Mouse (Mus musculus) kidney, embryonic 14.5 days (tissue): ENCODE data around the gene Tas2r137. TPM values are rescaled to one million over a fixed set of nuclear protein-coding genes. Genes with fewer than 3 reads are reported as not detected.

Experiments used
- ATAC-seq: fragments of 200-750 bp; cut with Nextera tagmentation; 2 replicates; pipeline ENCODE4 v1.8.0; 2017; ENCODE audit warnings: moderate number of reproducible peaks, mild to moderate bottlenecking, moderate TSS enrichment, moderate library complexity; ENCODE audit not compliant: low FRiP score, low TSS enrichment
- H3K27ac ChIP-seq: fragments of 300-500 bp; sonication (generic); 2 replicates; pipeline ENCODE4 v1.5.1; 2014; ENCODE audit warnings: low read depth, mild to moderate bottlenecking, low read length, moderate library complexity, mixed read lengths
- H3K27me3 ChIP-seq: fragments of 300-500 bp; sonication (generic); 2 replicates; pipeline ENCODE4 v1.6.1; 2014; ENCODE audit warnings: mild to moderate bottlenecking, low read length; ENCODE audit not compliant: control insufficient read depth, insufficient read depth
- H3K36me3 ChIP-seq: fragments of 300-500 bp; sonication (generic); 2 replicates; pipeline ENCODE4 v1.6.1; 2014; ENCODE audit warnings: low read length, mixed read lengths; ENCODE audit not compliant: control insufficient read depth, insufficient read depth
- H3K4me1 ChIP-seq: fragments of 300-500 bp; sonication (generic); 2 replicates; pipeline ENCODE4 v1.6.1; 2014; ENCODE audit warnings: low read length, mixed read lengths; ENCODE audit not compliant: control insufficient read depth, insufficient read depth
- H3K4me2 ChIP-seq: fragments of 300-500 bp; sonication (generic); replicated peaks from 2 replicates; pipeline ENCODE4 v1.6.1; 2014; ENCODE audit warnings: low read depth, mild to moderate bottlenecking, low read length
- H3K4me3 ChIP-seq: fragments of 300-500 bp; sonication (generic); 2 replicates; pipeline ENCODE4 v1.5.1; 2014; ENCODE audit warnings: mild to moderate bottlenecking, low read length
- H3K9ac ChIP-seq: fragments of 300-500 bp; sonication (generic); 2 replicates; pipeline ENCODE4 v1.6.1; 2014; ENCODE audit warnings: low read depth, mild to moderate bottlenecking, low read length, moderate library complexity
- H3K9me3 ChIP-seq: fragments of 300-500 bp; sonication (generic); 2 replicates; pipeline ENCODE4 v1.6.1; 2016; ENCODE audit warnings: low read length; ENCODE audit not compliant: control insufficient read depth
- WGBS: fragments of 180-500 bp; shearing (Covaris S2); extraction: QIAGEN DNeasy Blood & Tissue Kit; methylation state at CpG from one replicate; pipeline ENCODE4 v1.1.7; 2014; 5-methylcytosine and 5-hydroxymethylcytosine counted together
- polyA plus RNA-seq: library from polyadenylated mRNA; unstranded; fragments of >200 nt; fragmentation: Nextera tagmentation; extraction: Ambion mirVana; gene quantifications from 2 replicates; pipeline ENCODE4 v1.2.1, GENCODE M21; 2014

Tas2r137 gene
- not detected in 2 replicates for polyA plus RNA-seq

DNA sequence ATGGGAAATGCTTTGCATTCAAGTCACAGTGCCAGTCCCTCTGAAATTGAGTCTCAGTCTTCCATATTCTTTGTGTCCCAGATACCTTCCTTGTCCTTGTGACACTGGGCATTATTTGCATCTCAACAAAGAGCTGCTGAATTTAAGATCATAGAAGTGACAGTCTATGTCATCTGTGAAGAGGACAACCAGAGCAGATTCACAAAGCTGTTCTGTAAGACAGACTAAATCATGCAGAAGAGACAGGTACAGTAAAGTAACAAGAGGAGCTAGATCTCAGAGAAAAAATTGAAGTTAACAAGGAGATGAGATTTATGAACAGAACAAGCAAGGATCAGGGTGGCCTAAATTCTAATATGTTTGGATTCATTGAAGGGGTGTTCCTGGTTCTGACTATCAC is at the start of gene Tas2r137:
TSS of gene Tas2r137 (plus strand) at position 301 of the 400 bp plus-strand sequence.
- no peak within 1 kb of the TSS for H3K27ac ChIP-seq
- ATAC-seq: no peak
- H3K9me3 ChIP-seq: no peaks in the 10 kb centered on the region
- H3K4me1 ChIP-seq: no peaks in the 10 kb centered on the region
- H3K4me2 ChIP-seq: no peak within 1 kb of the TSS
- H3K36me3 ChIP-seq: peaks cover 3% of the 10 kb centered on the region; the same call in 1 of the 2 replicates
- no peak within 1 kb of the TSS for H3K4me3 ChIP-seq
- H3K9ac ChIP-seq: no peak within 1 kb of the TSS
- H3K27me3 ChIP-seq: no peaks in the 10 kb centered on the region

DNA sequence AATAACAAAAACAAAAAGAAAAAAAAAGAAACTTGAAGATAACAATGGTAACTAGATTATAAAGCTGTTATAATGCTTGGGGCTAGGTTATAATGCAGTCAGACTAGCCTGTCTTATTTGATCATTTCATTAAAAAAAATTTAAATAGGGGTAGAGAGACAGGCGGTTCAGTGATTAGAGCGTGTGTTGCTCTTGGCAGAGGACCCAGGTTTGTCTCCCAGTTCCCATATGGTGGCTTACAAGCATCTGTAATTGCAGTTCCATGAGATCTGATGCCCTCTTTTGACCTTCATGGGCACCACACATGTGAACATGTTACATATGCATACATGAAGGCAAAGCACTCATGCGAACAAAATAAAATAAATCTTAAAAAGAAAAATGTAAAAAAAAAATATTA is 49.8 kb upstream of the Tas2r137 start:
- WGBS: 77% methylated on average over 3 of the region's 3 CpGs
- H3K4me3 ChIP-seq: no peak overlapping the region
- H3K9me3 ChIP-seq: no peaks in the 10 kb centered on the region
- H3K4me1 ChIP-seq: 0 out of 2 replicates have a peak, but pooled peaks cover 3% of the 10 kb centered on the region
- ATAC-seq: no peak
- H3K9ac ChIP-seq: no peak overlapping the region
- no peak overlapping the region for H3K4me2 ChIP-seq
- H3K27ac ChIP-seq: no peak overlapping the region
- no peaks in the 10 kb centered on the region for H3K36me3 ChIP-seq
- H3K27me3 ChIP-seq: no peaks in the 10 kb centered on the region

DNA sequence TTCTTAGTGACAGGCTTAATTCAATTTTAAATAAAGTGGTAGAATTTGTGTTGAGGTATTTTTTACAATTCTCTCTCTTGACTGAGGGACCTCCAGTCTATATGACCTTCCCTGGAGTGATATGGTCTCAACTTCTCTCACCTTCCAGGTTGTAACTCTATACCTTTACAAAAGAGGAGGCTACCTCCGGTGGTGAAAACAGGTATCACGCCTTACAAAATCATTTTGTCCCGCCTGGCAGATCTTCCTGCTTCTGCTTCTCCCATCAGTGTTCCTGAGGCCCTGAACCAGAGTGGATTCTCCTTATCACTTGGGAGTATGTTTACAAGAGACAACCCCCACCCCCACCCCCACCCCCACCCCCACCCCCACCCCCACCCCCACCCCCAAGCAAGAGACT is 49.3 kb upstream of the Tas2r137 start:
- WGBS: 34% methylated on average over 3 of the region's 3 CpGs
- ATAC-seq: no peak

DNA sequence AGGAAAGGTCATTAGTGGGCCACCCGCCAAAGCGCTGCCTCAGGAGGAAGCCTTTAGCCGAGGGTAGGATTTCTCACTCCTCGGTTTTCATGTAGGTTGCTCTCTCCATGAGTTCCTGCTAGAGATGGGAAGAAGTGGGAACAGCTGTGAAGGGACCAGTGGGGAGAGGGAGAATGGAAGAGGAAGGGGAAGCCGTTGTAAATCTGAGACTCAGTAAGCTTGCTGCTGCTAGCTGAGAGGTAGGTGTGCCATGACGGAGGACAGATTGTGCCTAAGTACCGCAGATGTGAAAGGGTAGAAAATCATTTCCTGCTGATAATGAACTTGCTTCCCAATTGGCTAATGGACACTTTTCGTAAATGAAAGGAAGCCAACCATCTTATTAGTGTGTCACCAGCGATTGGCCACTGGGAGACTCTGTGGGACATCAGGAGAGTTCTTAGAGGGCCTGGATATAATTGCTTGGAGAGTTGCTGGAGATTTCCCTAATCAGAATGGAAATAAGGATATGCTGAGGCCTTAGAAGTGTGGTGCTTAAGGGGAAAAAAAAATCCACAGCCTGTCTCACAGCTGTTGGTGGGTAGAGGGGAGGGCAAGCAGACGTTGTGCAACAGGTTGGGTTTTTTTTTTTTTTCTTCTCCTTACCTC is 47.6 kb upstream of the Tas2r137 start:
- Histone ChIP-seq H3K27ac (no peak overlapping the region), H3K4me1 (no peaks in the 10 kb centered on the region), H3K27me3 (no peaks in the 10 kb centered on the region), H3K9me3 (no peaks in the 10 kb centered on the region), H3K36me3 (no peaks in the 10 kb centered on the region), H3K4me2 (no peak overlapping the region), H3K4me3 (no peak overlapping the region), H3K9ac (no peak overlapping the region)
- ATAC-seq: no peak
- 26% methylated on average over 10 of the region's 10 CpGs for WGBS

More for the DNA sequence above, 49.3 kb upstream of the Tas2r137 start:
- H3K4me1 ChIP-seq: no peaks in the 10 kb centered on the region
- H3K4me3 ChIP-seq: no peak overlapping the region
- no peaks in the 10 kb centered on the region for H3K36me3 ChIP-seq
- no peak overlapping the region for H3K9ac ChIP-seq
- no peaks in the 10 kb centered on the region for H3K9me3 ChIP-seq
- H3K27ac ChIP-seq: no peak overlapping the region
- no peak overlapping the region for H3K4me2 ChIP-seq
- H3K27me3 ChIP-seq: no peaks in the 10 kb centered on the region

DNA sequence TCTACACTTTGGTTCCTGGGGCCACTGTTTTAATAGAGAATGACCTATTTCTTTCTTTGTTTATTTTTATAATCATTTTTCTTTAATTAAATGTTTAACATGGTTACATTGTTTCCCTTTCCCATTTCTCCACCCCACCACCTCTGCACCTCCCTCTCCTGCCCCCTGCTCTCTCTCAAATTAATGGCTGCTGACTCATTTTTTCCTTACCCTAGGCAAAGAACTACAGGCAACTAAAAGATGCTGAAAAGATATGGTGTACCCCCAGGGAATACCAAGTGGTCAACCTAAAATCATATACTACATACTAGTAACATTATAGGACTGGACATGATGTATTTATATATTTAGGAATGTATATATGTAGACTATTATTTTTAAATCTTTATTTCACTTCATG is 42.4 kb upstream of the Tas2r137 start:
- no peaks in the 10 kb centered on the region for H3K4me1 ChIP-seq
- H3K27ac ChIP-seq: no peak overlapping the region
- no peaks in the 10 kb centered on the region for H3K9me3 ChIP-seq
- H3K27me3 ChIP-seq: no peaks in the 10 kb centered on the region
- no peak overlapping the region for H3K4me2 ChIP-seq
- no peak overlapping the region for H3K9ac ChIP-seq
- no peaks in the 10 kb centered on the region for H3K36me3 ChIP-seq
- no peak overlapping the region for H3K4me3 ChIP-seq
- no peak for ATAC-seq

DNA sequence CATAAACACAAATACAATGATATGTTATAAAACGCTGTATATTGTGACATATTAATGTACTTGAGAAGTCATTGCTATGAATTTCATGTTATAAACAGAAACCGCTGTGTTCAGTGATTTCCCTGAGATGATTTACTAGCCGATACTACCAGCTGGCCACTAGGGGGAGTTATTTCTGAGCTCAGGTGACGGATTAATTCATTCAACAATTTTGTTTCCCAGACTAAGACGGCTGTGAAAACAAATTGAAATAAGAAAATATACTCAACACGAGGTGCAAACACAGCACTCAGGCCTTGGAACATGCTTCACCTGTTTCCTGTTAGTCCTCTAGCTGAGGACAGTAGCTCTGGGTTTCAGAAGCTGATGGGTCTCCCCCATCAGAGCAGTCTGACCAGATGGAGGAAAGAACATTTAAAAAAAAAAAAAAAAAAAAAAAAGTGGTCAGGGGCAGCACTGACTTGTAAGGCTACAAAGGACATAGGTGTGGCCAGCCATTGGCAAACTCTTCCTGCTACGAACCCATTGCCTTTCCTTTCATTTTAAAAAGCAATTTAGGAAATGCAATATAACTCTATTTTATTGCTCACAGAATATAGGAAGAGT is 36.5 kb upstream of the Tas2r137 start:
- no peak overlapping the region for H3K4me2 ChIP-seq
- WGBS: 24% methylated on average over 7 of the region's 7 CpGs
- H3K27ac ChIP-seq: no peak overlapping the region
- H3K36me3 ChIP-seq: no peaks in the 10 kb centered on the region
- H3K4me1 ChIP-seq: no peaks in the 10 kb centered on the region
- no peaks in the 10 kb centered on the region for H3K9me3 ChIP-seq
- H3K9ac ChIP-seq: no peak overlapping the region
- ATAC-seq: no peak
- no peaks in the 10 kb centered on the region for H3K27me3 ChIP-seq
- no peak overlapping the region for H3K4me3 ChIP-seq

DNA sequence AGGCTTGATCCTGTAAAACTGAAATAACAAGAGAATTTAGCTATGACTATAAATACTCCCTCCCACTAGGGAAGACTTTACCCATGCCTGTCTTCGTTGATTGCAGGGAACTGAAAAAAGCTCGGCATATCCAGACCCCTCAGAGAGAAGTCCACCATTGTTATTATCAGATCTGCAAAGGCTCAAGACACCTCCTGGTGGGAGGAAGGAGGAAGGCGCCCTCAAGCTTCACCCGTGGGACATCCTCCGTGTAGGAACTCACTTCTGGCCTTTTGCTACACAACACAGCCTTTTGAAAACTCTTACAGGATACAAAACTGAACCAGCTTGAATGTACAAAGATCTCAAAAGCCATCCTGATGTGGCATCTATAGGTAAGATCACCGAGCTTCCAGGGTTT is 25.3 kb upstream of the Tas2r137 start:
- no peak overlapping the region for H3K9ac ChIP-seq
- no peak overlapping the region for H3K27ac ChIP-seq
- H3K4me3 ChIP-seq: no peak overlapping the region
- H3K36me3 ChIP-seq: no peaks in the 10 kb centered on the region
- no peaks in the 10 kb centered on the region for H3K4me1 ChIP-seq
- H3K27me3 ChIP-seq: no peaks in the 10 kb centered on the region
- H3K9me3 ChIP-seq: no peaks in the 10 kb centered on the region
- no peak overlapping the region for H3K4me2 ChIP-seq
- 51% methylated on average over 6 of the region's 6 CpGs for WGBS
- no peak for ATAC-seq

DNA sequence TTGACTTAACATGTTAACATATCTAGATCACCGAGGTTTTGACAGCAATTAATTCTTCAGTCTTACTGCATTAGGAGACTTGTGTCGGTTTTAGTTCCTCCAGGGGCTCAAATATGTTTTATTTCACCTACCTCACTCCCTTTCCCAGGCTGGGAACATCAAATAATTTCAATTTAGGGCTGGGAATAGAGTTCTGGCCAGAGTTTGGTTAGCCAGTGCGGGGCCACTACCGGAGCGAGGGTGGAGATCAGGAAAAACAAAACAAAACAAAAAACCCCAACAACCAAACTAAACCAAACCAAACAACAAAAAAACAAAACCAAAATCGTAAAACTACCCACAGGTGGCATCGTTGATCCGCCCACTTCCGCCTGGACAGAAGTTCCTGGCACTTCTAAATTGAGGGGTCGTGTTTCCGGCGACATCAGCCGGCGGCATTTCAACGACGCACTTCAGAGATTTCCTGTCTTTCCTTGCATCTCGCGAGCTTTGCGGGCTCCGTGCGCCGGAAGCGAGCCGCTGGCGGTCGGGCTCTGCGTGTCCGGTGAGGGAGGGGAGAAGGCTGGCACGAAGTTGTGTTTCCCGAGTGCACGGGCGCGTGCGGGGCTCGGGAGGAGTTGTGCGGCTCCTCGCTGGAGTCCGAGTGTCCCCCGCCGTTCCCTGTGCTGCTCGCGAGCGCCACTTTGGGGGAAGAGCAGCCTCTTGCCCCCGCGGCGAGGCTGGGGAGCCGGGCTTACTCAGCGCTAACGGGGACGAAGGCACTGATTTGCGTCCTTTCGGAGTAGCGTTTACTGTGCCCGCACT is 19.9 kb upstream of the Tas2r137 start, which contains the start of gene Ssbp1:
TSS of gene Ssbp1 (plus strand) at position 437 of the 804 bp plus-strand sequence.
- H3K27me3 ChIP-seq: no peaks in the 10 kb centered on the region
- peaks cover 5% of the 10 kb centered on the region; the same call in 1 of the 2 replicates for H3K4me1 ChIP-seq
- peak within 1 kb of the TSS; percentile 93 for H3K27ac ChIP-seq
- peaks cover 28% of the 10 kb centered on the region for H3K36me3 ChIP-seq
- peak within 1 kb of the TSS; percentile 73 for H3K4me2 ChIP-seq
- peak within 1 kb of the TSS; percentile 67 for H3K4me3 ChIP-seq
- H3K9me3 ChIP-seq: no peaks in the 10 kb centered on the region
- ATAC-seq: peak; percentile 98
- WGBS: under 1% methylated on average over 54 of the region's 54 CpGs
- peak within 1 kb of the TSS; percentile 92 for H3K9ac ChIP-seq

DNA sequence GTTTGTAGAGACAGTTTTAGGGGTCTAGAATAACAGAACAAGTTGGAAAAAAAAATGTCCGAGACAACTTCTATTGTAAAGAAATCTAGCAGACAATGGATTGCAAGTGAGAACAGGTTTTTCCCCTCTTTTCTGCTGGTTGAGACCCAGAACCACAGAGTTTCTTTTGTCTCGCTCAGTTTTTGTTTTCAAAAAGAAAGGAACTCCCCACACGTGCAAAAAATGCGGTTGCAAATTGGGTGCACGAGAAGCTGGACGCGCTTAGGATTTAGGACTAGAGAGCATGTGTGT is 19.4 kb upstream of the Tas2r137 start:
- 1% methylated on average over 7 of the region's 7 CpGs for WGBS
- Histone ChIP-seq H3K4me2 (peak overlapping the region; percentile 73), H3K9ac (peak overlapping the region; percentile 92), H3K9me3 (no peaks in the 10 kb centered on the region), H3K4me1 (peaks cover 5% of the 10 kb centered on the region; the same call in 1 of the 2 replicates), H3K27ac (peak overlapping the region; percentile 93), H3K4me3 (peak overlapping the region; percentile 67), H3K27me3 (no peaks in the 10 kb centered on the region), H3K36me3 (peaks cover 31% of the 10 kb centered on the region)
- ATAC-seq: no peak
